Mouse (Mus musculus) lung, postnatal 0 days (tissue): Measurements from ENCODE around the gene Dnhd1. TPM values are rescaled to one million over a fixed set of nuclear protein-coding genes. Genes with fewer than 3 reads are reported as not detected.
"Not testable (repeated sequence)": the region's sequence is repeated elsewhere in the genome, so short reads cannot be mapped to it uniquely, and the experiment has no call there.

Experiments used
- ATAC-seq: fragments of 200-750 bp; cut with Nextera tagmentation; 2 replicates; pipeline ENCODE4 v1.8.0; 2017; ENCODE audit warnings: moderate library complexity
- DNase-seq: peaks from one replicate; pipeline ENCODE4 v3.0.0-alpha.2; 2016; ENCODE audit warnings: low spot score
- H3K27ac ChIP-seq: fragments of 300-500 bp; sonication (generic); 2 replicates; pipeline ENCODE4 v1.5.1; 2014; ENCODE audit warnings: antibody characterized with exemption, mild to moderate bottlenecking, low read length, mixed read lengths
- H3K27me3 ChIP-seq: fragments of 300-500 bp; sonication (generic); replicated peaks from 2 replicates; pipeline ENCODE4 v1.6.1; 2014; ENCODE audit warnings: low read length, mixed read lengths; ENCODE audit not compliant: insufficient read depth
- H3K36me3 ChIP-seq: fragments of 300-500 bp; sonication (generic); 2 replicates; pipeline ENCODE4 v1.6.1; 2014; ENCODE audit warnings: low read length, mixed read lengths; ENCODE audit not compliant: insufficient read depth
- H3K4me1 ChIP-seq: fragments of 300-500 bp; sonication (generic); 2 replicates; pipeline ENCODE4 v1.6.1; 2014; ENCODE audit warnings: antibody characterized with exemption, low read depth, low read length, mixed read lengths; ENCODE audit not compliant: insufficient read depth
- H3K4me2 ChIP-seq: fragments of 300-500 bp; sonication (generic); replicated peaks from 2 replicates; pipeline ENCODE4 v1.6.1; 2014; ENCODE audit warnings: low read depth, mild to moderate bottlenecking, low read length, moderate library complexity, mixed read lengths
- H3K4me3 ChIP-seq: fragments of 300-500 bp; sonication (generic); 2 replicates; pipeline ENCODE4 v1.5.1; 2014; ENCODE audit warnings: low read depth, low read length
- H3K9ac ChIP-seq: fragments of 300-500 bp; sonication (generic); replicated peaks from 2 replicates; pipeline ENCODE4 v1.6.1; 2014; ENCODE audit warnings: low read depth, mild to moderate bottlenecking
- H3K9me3 ChIP-seq: fragments of 300-500 bp; sonication (generic); 2 replicates; pipeline ENCODE4 v1.6.1; 2016; ENCODE audit warnings: low read length, mixed read lengths
- CTCF ChIP-seq: IDR thresholded peaks from 2 replicates; pipeline ENCODE4 v1.5.1; 2016; ENCODE audit warnings: antibody characterized with exemption, mild to moderate bottlenecking
- EP300 ChIP-seq: IDR thresholded peaks from 2 replicates; pipeline ENCODE4 v1.6.1; 2016; ENCODE audit warnings: antibody characterized with exemption, mild to moderate bottlenecking, control low read depth
- WGBS: fragments of 180-500 bp; shearing (Covaris S2); extraction: QIAGEN DNeasy Blood & Tissue Kit; methylation state at CpG from one replicate; pipeline ENCODE4 v1.1.7; 2014; 5-methylcytosine and 5-hydroxymethylcytosine counted together
- polyA plus RNA-seq: library from polyadenylated mRNA; unstranded; fragments of >200 nt; fragmentation: Nextera tagmentation; extraction: Ambion mirVana; gene quantifications from 2 replicates; pipeline ENCODE4 v1.2.1, GENCODE M21; 2015

The Dnhd1 gene
- polyA plus RNA-seq, 1 experiment from 2014 or later: 0.79 TPM

GRCm38 (mm10) chr7:105726144-105726979 lies 75.7 kb downstream of the Dnhd1 start:
- WGBS: 78% methylated on average over 4 of the region's 4 CpGs
- H3K27me3 ChIP-seq: no peaks in the 10 kb centered on the region
- H3K4me3 ChIP-seq: no peak overlapping the region
- no peak overlapping the region for H3K27ac ChIP-seq
- no peaks in the 10 kb centered on the region for H3K9me3 ChIP-seq
- TF ChIP-seq CTCF (peak; percentile 96), EP300 (no peak)
- no peaks in the 10 kb centered on the region for H3K4me1 ChIP-seq
- H3K36me3 ChIP-seq: peaks cover under 1% of the 10 kb centered on the region; the same call in 1 of the 2 replicates
- DNase-seq: peak; percentile 91
- H3K9ac ChIP-seq: no peak overlapping the region
- ATAC-seq: peak; percentile 76
- H3K4me2 ChIP-seq: no peak overlapping the region

DNA sequence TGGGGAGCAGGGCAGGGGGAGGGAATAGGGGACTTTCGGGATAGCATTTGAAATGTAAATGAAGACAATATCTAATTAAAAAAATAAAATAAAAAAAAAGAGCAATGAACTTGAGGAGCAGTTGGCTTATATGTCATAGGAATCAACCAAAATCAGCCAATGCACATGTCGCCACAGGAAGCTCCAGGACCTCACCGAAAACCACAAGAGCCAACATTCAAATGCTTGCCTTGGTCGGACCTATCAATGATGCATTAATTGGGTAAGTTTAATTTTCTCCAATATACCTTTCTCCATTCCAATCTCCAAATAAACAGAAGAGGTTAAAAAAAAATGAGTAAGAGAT lies 76.3 kb downstream of the Dnhd1 start:
- Histone ChIP-seq H3K4me3 (no peak overlapping the region), H3K27me3 (no peaks in the 10 kb centered on the region), H3K36me3 (peaks cover 6% of the 10 kb centered on the region; the same call in 1 of the 2 replicates), H3K27ac (no peak overlapping the region), H3K9me3 (no peaks in the 10 kb centered on the region), H3K9ac (no peak overlapping the region), H3K4me2 (no peak overlapping the region), H3K4me1 (no peaks in the 10 kb centered on the region)
- 90% methylated on average over 4 of the region's 4 CpGs for WGBS
- ATAC-seq: no peak
- no peak for DNase-seq
- TF ChIP-seq CTCF (no peak), EP300 (no peak)

DNA sequence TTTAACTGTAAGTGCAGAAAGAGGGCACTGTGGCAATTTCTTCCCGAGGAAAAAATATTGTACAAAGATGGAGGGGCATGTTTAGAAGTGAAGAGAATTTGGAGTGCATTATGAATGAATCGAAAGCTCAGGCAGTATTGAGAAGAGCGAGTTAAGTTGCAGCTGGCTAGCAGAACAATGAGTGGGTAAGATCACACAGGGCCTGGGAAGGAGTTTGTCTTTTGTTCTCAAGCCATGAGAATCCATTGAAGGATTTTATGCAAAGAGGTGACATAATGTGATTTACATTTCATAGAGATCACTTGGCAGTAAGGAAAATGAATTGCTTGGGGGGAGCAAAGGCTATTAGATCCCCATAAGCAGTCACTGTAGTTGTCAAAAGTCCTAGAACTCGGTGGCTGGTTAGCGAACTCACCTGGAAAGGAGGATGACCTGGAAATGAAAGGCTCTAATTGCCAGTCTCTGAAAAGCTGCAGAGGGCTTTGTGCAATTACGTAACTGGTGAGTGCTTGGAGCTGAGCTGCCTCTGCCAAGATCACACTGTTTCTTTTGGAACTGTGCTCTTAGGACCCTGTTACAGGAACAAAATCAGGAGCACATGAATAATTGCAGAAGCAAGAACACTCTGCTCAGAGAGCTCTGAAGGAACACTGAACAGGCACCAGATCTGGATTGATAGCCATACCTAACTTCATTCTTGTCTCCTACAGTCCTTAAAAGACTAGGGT lies 78.2 kb downstream of the Dnhd1 start:
- H3K27ac ChIP-seq: no peak overlapping the region
- H3K9me3 ChIP-seq: no peaks in the 10 kb centered on the region
- H3K4me3 ChIP-seq: no peak overlapping the region
- no peak for ATAC-seq
- TF ChIP-seq CTCF (no peak), EP300 (no peak)
- no peak overlapping the region for H3K9ac ChIP-seq
- no peaks in the 10 kb centered on the region for H3K4me1 ChIP-seq
- no peaks in the 10 kb centered on the region for H3K27me3 ChIP-seq
- no peak overlapping the region for H3K4me2 ChIP-seq
- peak; percentile 39 for DNase-seq
- WGBS: 80% methylated on average over 6 of the region's 6 CpGs
- H3K36me3 ChIP-seq: peaks cover 24% of the 10 kb centered on the region

GRCm38 (mm10) chr7:105733836-105734235 lies 83.2 kb downstream of the Dnhd1 start:
- no peak for ATAC-seq
- H3K4me1 ChIP-seq: peaks cover 4% of the 10 kb centered on the region; the same call in 1 of the 2 replicates
- no peak overlapping the region for H3K27ac ChIP-seq
- H3K4me2 ChIP-seq: no peak overlapping the region
- no peak for DNase-seq
- H3K36me3 ChIP-seq: peaks cover 27% of the 10 kb centered on the region
- H3K9ac ChIP-seq: no peak overlapping the region
- TF ChIP-seq EP300: no peak
- no peak for TF ChIP-seq CTCF
- WGBS: 96% methylated on average over 11 of the region's 11 CpGs
- H3K9me3 ChIP-seq: no peaks in the 10 kb centered on the region
- H3K4me3 ChIP-seq: no peak overlapping the region
- no peaks in the 10 kb centered on the region for H3K27me3 ChIP-seq

DNA sequence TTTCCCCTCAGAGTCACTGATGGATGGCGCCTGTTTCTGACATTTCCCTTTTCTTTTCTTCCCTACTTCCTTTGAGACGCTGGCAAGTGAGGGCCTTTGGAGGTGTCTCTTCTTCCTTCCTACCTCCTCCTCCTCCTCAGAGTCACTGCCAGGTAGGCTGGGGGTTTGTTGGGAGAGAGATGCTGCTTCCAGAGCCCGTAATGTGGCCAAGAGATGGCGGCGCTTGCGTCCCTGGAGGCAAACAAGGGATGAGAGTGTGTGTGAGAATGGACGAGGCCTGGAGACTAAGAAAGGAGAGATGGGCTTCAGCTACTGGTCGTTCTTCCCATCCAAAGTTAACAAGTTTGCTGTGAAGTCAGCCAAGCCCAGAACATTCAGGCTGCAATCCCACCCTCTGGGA lies 84.2 kb downstream of the Dnhd1 start:
- 80% methylated on average over 8 of the region's 8 CpGs for WGBS
- peaks cover 10% of the 10 kb centered on the region; the same call in 1 of the 2 replicates for H3K4me1 ChIP-seq
- no peaks in the 10 kb centered on the region for H3K27me3 ChIP-seq
- no peak overlapping the region for H3K27ac ChIP-seq
- TF ChIP-seq EP300 (no peak), CTCF (no peak)
- no peak overlapping the region for H3K9ac ChIP-seq
- peak; percentile 5 for DNase-seq
- no peak overlapping the region for H3K4me2 ChIP-seq
- H3K4me3 ChIP-seq: no peak overlapping the region
- peaks cover 31% of the 10 kb centered on the region for H3K36me3 ChIP-seq
- ATAC-seq: no peak
- H3K9me3 ChIP-seq: no peaks in the 10 kb centered on the region

DNA sequence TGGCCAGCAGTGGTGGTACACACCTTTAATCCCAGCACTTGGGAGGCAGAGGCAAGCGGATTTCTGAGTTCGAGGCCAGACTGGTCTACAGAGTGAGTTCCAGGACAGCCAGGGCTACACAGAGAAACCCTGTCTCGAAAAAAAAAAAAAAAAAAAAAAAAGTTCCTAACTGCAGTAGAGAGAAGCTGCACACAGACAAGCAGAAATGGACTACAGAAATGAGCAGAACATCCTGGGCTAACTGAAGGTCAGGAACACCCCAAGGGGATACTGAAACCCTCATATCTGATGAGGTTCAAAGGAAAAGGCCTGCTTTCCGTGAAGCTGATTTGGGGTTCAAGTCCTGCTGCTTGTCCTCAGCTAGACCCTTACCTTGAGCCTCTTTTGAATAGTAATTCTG lies 84.8 kb downstream of the Dnhd1 start:
- Histone ChIP-seq H3K4me3 (peak overlapping the region; percentile 88), H3K4me1 (peaks cover 10% of the 10 kb centered on the region; the same call in 1 of the 2 replicates), H3K36me3 (peaks cover 38% of the 10 kb centered on the region), H3K9ac (peak overlapping the region; percentile 97), H3K27ac (peak overlapping the region; percentile 97), H3K4me2 (peak overlapping the region; percentile 87)
- whole genome bisulfite sequencing: 25% methylated on average over 3 of the region's 4 CpGs
- H3K9me3 ChIP-seq, H3K27me3 ChIP-seq, ATAC-seq: not testable (repeated sequence)
- peak; percentile 12 for DNase-seq
